Mouse (Mus musculus): ENCODE data around the gene Mrps5. TPM values are rescaled to one million over a fixed set of nuclear protein-coding genes. Genes with fewer than 3 reads are reported as not detected.

The Mrps5 gene
- 67.7 to 95.1 TPM (median 87.5 TPM) in 4 replicates for total RNA-seq (2023; ENCODE audit: inconsistent age)

DNA sequence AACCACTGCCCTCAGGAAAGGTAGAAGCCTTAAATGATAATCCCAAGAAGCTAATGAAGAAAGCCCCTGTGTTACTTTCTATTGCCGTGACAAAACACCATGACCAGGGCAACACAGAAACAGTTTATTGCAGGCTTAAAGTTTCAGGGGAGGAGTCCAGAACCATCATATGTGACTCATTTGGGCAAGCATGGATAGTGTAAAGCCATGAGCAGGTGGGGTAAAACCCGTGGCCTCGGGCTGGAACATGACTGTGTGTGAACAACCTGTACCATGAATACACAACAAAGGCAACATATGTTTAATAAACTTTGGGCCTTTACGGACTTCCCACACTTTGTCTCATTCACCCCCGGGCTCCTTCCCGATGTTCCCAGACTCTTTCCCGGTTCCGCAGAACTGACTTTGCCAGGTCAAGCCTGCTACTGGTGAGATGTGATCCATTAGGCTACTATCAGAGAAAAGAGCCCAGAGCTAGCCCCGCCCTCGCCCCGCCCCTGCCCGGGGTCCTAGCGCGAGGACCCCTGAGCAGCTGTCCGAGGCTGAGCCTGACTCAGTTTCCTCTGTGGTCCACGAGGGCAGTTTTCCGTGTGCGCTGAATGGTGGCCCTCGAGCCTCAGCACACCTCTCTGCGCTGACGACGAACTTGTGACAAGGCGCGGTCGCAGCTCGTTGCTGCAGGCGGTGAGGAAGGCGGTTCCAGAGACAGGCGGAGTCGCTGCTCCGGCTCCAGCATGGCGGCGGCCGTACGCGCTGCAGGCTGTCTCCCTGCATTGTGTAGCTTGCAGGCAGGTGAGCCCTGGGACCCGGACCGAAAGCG lies at the start of gene Mrps5, which contains the start of gene Zfp661:
Gene Mrps5 (plus strand): TSS at position 529 of the 820 bp plus-strand sequence.
Gene Zfp661 (minus strand): TSS at position 401 of the 820 bp plus-strand sequence.

DNA sequence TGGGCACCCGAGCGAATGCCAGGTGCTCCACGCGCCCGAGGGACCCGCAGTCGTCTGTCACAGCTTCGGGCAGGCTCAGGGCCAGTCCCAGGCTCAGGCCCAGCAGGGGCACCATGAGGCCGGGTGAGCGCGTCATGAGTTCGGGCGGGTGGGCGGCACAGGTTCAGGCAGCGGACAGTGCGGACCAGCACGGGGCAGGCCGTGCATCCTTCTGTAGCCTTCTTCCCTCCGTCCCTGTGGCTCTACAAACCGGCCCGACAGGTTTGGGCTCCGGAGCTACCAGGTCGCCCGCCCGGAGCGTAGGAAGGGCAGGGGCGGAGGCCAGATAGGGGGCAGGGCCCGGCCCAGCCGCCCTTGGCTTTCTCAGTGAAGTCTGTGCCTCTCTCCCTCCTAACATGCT lies 45.8 kb upstream of the Mrps5 start, which contains the start of gene Prom2:
Gene Prom2 (minus strand): TSS at position 283 of the 400 bp plus-strand sequence.

DNA sequence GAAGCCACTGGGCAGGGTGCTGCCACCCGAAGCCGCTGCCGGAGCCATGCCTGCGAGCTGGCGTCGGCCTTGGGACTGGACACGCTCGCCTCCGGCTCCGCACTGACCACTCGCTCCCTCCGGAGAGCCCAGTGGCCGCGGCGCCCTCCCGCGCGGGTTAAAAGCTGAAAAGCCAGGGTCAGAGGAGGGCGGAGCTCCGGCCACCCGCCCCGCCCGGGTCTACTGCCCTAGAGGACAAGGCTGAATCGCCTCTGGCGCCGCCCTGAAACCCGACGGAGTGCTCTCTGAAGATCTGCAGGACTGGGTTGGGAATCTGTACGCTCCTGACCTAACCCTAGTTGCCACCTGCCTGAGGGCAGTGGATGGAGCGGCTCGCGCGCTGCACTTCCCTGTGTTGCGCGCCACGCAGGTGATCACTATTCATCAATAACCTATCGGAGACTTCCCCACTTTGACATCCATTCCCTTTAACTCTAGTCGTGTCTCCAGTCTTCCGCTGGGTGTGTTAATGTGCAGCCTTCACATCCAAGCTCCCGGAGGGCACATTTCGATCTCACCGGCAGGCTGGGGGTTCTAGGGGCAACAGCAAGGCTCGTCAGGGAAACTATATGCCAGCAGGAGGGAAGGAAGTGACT lies 69.2 kb downstream of the Mrps5 start, which contains the start of gene Mal:
Gene Mal (minus strand): TSS at position 610 of the 635 bp plus-strand sequence.

Other genes with a start within 250 kb of the Mrps5 start
- 0.57 to 1.2 TPM (median 0.86 TPM) in 4 replicates for gene Astl, start 248.6 kb upstream of the Mrps5 start, total RNA-seq (2023; ENCODE audit: inconsistent age)
- not detected in 4 replicates for gene Adra2b, start 224.0 kb upstream of the Mrps5 start, total RNA-seq (2023; ENCODE audit: inconsistent age)
- gene Gpat2, start 162.0 kb upstream of the Mrps5 start, total RNA-seq (2023; ENCODE audit: inconsistent age), result 0.33 to 0.55 TPM (median 0.33 TPM) in 3 of 4 replicates, not detected in the other
- gene Fahd2a, start 142.7 kb upstream of the Mrps5 start, total RNA-seq (2023; ENCODE audit: inconsistent age), result 9.4 to 17.1 TPM (median 15.3 TPM) in 4 replicates
- gene Kcnip3, start 65.1 kb upstream of the Mrps5 start, total RNA-seq (2023; ENCODE audit: inconsistent age), result not detected in 4 replicates
- gene Prom2, start 45.8 kb upstream of the Mrps5 start, total RNA-seq (2023; ENCODE audit: inconsistent age), result not detected in 4 replicates
- gene Zfp661, start 128 bp upstream of the Mrps5 start, total RNA-seq (2023; ENCODE audit: inconsistent age), result 4.5 to 7.9 TPM (median 6.3 TPM) in 4 replicates
- not detected in 4 replicates for gene Mal, start 69.5 kb downstream of the Mrps5 start, total RNA-seq (2023; ENCODE audit: inconsistent age)
- 0.24 to 0.83 TPM (median 0.57 TPM) in 4 replicates for gene Mall, start 142.7 kb downstream of the Mrps5 start, total RNA-seq (2023; ENCODE audit: inconsistent age)
- 0.72 to 1.3 TPM (median 1.1 TPM) in 4 replicates for gene Nphp1, start 201.7 kb downstream of the Mrps5 start, total RNA-seq (2023; ENCODE audit: inconsistent age)
- gene Mtln, start 205.3 kb downstream of the Mrps5 start, total RNA-seq (2023; ENCODE audit: inconsistent age), result 9.8 to 13.5 TPM (median 11.1 TPM) in 4 replicates
- gene Bub1, start 244.6 kb downstream of the Mrps5 start, total RNA-seq (2023; ENCODE audit: inconsistent age), result 0.90 to 2.1 TPM (median 1.4 TPM) in 4 replicates